Mouse (Mus musculus) liver, postnatal 0 days (tissue): Measurements from ENCODE around the gene Mif. TPM values are rescaled to one million over a fixed set of nuclear protein-coding genes. Genes with fewer than 3 reads are reported as not detected.

ENCODE experiments used
- ATAC-seq: fragments of 200-750 bp; cut with Nextera tagmentation; 2 replicates; pipeline ENCODE4 v1.8.0; 2017; ENCODE audit warnings: mild to moderate bottlenecking, moderate library complexity
- DNase-seq: peaks from one replicate; pipeline ENCODE4 v3.0.0-alpha.2; 2016
- H3K27ac ChIP-seq: fragments of 300-500 bp; sonication (generic); 2 replicates; pipeline ENCODE4 v1.5.1; 2014; ENCODE audit warnings: antibody characterized with exemption, moderate library complexity, mild to moderate bottlenecking, low read depth
- H3K27me3 ChIP-seq: fragments of 300-500 bp; sonication (generic); 2 replicates; pipeline ENCODE4 v1.6.1; 2014; ENCODE audit warnings: low read length, control low read depth, mixed read lengths; ENCODE audit not compliant: insufficient read depth
- H3K36me3 ChIP-seq: fragments of 300-500 bp; sonication (generic); replicated peaks from 2 replicates; pipeline ENCODE4 v1.6.1; 2014; ENCODE audit warnings: mild to moderate bottlenecking, control low read depth, low read length, moderate library complexity, mixed read lengths; ENCODE audit not compliant: insufficient read depth
- H3K4me1 ChIP-seq: fragments of 300-500 bp; sonication (generic); 2 replicates; pipeline ENCODE4 v1.6.1; 2014; ENCODE audit warnings: antibody characterized with exemption, mild to moderate bottlenecking, control low read depth; ENCODE audit not compliant: insufficient read depth
- H3K4me2 ChIP-seq: fragments of 300-500 bp; sonication (generic); 2 replicates; pipeline ENCODE4 v1.6.1; 2014; ENCODE audit warnings: low read depth, mild to moderate bottlenecking, low read length, moderate library complexity, mixed read lengths
- H3K4me3 ChIP-seq: fragments of 300-500 bp; sonication (generic); 2 replicates; pipeline ENCODE4 v1.5.1; 2014; ENCODE audit warnings: low read depth, low read length
- H3K9ac ChIP-seq: fragments of 300-500 bp; sonication (generic); replicated peaks from 2 replicates; pipeline ENCODE4 v1.6.1; 2014; ENCODE audit warnings: mild to moderate bottlenecking, moderate library complexity
- H3K9me3 ChIP-seq: fragments of 300-500 bp; sonication (generic); 2 replicates; pipeline ENCODE4 v1.6.1; 2016; ENCODE audit warnings: mild to moderate bottlenecking, control low read depth, low read length, mixed read lengths
- CTCF ChIP-seq: sonication (generic); IDR thresholded peaks from 2 replicates; pipeline ENCODE4 v1.5.1; 2016; ENCODE audit warnings: antibody characterized with exemption, low read depth
- EP300 ChIP-seq: IDR thresholded peaks from 2 replicates; pipeline ENCODE4 v1.6.1; 2016; ENCODE audit warnings: antibody characterized with exemption, low read depth, mild to moderate bottlenecking
- WGBS: fragments of 180-500 bp; shearing (Covaris S2); extraction: QIAGEN DNeasy Blood & Tissue Kit; methylation state at CpG from one replicate; pipeline ENCODE4 v1.1.7; 2014; ENCODE audit not compliant: insufficient replicate concordance; 5-methylcytosine and 5-hydroxymethylcytosine counted together
- polyA plus RNA-seq: library from polyadenylated mRNA; unstranded; fragments of >200 nt; fragmentation: Nextera tagmentation; extraction: Ambion mirVana; gene quantifications from 2 replicates; pipeline ENCODE4 v1.2.1, GENCODE M21; 2015

Mif gene
- polyA plus RNA-seq, 1 experiment from 2014 or later = 1,160 TPM

DNA sequence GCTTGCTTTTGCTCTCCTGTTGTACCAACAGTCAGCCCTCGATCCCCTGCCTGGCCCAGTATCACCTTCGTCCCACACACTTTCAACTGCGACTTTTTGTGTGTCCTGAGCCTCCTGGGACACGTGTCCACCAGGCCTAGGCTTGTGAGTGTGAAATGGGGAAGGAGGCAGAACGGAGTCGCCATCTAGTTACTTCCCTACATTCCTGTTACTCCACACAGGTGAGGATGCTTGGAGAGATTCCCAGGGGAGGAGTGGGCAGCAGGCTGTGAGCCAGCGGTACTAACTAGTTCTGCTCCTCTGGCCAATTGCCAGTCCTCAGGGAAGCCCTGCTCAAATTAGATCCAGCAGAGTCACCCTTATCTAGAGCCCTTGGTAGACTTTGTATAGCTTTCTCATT is 706 bp upstream of the Mif start:
- Histone ChIP-seq H3K4me3 (no peak overlapping the region), H3K4me2 (no peak overlapping the region; the same call in 1 of the 2 replicates), H3K27me3 (no peaks in the 10 kb centered on the region), H3K9ac (no peak overlapping the region), H3K36me3 (peaks cover 14% of the 10 kb centered on the region), H3K4me1 (peaks cover 30% of the 10 kb centered on the region), H3K9me3 (no peaks in the 10 kb centered on the region), H3K27ac (no peak overlapping the region)
- TF ChIP-seq EP300 (no peak), CTCF (no peak)
- DNase-seq = no peak
- WGBS = 41% methylated on average over 7 of the region's 7 CpGs
- no peak for ATAC-seq

DNA sequence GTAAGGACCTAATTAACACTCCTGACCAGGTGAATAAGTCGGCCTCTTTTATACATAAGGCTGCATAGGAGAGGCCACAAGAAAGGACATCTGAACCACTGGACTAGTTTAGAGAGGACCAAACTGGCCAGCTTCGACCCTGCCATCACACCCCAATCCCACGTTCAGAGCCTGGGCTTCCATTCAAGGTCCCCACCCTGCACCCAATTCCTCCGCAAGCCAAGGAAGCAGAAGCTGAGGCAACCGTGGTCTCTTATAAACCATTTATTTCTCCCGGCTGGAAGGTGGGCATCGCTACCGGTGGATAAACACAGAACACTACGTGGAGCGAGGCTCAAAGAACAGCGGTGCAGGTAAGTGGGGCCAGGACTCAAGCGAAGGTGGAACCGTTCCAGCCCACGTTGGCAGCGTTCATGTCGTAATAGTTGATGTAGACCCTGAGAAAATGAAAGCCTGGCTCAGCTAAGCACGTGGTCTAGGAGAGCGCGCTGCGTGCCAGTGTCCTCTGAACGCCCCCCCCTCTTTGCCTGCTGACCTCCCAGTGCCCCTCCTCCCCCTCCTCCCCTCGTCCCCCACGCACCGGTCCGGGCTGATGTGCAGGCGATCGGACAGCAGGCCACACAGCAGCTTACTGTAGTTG is 813 bp downstream of the Mif start:
- no peaks in the 10 kb centered on the region for H3K9me3 ChIP-seq
- peak overlapping the region; percentile 67 for H3K4me3 ChIP-seq
- peak; percentile 50 for ATAC-seq
- peak overlapping the region; percentile 84 for H3K4me2 ChIP-seq
- H3K27ac ChIP-seq = peak overlapping the region; percentile 95
- TF ChIP-seq EP300 = no peak
- TF ChIP-seq CTCF = no peak
- H3K36me3 ChIP-seq = peaks cover 14% of the 10 kb centered on the region
- peak overlapping the region; percentile 79 for H3K9ac ChIP-seq
- 4% methylated on average over 27 of the region's 27 CpGs for WGBS
- no peaks in the 10 kb centered on the region for H3K27me3 ChIP-seq
- DNase-seq = peak; percentile 59
- H3K4me1 ChIP-seq = peaks cover 30% of the 10 kb centered on the region

DNA sequence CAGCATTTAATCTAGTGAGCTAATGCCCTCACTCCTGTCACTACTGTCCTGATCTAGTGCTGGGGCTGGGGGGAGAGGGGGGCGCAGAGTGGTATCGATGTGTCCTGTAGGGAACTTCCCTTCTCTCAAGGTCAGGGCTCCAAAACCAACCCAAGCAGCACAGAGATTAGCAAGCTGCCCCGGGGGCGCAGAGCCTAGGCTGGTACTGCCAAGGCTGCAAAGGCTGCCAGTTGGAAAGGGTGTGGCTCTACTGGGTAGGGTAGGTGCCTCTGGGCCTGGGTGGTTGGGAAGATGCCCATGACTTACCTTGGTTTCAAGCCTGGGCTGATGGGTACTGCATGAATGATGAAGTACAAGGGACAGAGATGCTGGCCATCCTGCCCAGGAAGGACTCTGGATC is 2.4 kb downstream of the Mif start:
- Histone ChIP-seq H3K4me3 (no peak overlapping the region), H3K27me3 (no peaks in the 10 kb centered on the region), H3K27ac (no peak overlapping the region), H3K9me3 (no peaks in the 10 kb centered on the region), H3K36me3 (peaks cover 14% of the 10 kb centered on the region), H3K4me2 (no peak overlapping the region), H3K4me1 (peaks cover 30% of the 10 kb centered on the region), H3K9ac (no peak overlapping the region)
- WGBS = 80% methylated on average over 4 of the region's 4 CpGs
- DNase-seq (no peak), ATAC-seq (no peak)
- TF ChIP-seq CTCF (no peak), EP300 (no peak)

DNA sequence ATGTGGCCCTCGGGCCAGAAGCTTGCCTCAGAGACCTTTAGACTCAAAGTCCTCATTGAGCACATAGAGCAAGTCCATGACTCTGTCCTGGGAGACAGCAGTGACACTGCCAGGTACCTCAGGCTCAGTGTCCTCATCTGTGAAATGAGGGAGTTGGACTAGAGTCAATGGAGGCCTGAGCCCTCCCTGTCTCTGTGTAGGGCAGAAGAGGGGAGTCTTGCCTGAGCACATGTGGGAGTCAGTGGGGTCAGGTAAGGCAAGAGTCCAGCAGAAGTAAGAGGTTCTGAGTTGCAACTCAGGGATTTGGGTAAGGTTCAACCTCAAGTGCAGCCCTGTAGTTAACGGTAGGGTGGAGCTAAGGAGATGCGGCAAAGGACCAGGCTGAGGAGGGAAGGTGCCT is 3.1 kb downstream of the Mif start:
- TF ChIP-seq EP300 (no peak), CTCF (no peak)
- DNase-seq (no peak), ATAC-seq (no peak)

DNA sequence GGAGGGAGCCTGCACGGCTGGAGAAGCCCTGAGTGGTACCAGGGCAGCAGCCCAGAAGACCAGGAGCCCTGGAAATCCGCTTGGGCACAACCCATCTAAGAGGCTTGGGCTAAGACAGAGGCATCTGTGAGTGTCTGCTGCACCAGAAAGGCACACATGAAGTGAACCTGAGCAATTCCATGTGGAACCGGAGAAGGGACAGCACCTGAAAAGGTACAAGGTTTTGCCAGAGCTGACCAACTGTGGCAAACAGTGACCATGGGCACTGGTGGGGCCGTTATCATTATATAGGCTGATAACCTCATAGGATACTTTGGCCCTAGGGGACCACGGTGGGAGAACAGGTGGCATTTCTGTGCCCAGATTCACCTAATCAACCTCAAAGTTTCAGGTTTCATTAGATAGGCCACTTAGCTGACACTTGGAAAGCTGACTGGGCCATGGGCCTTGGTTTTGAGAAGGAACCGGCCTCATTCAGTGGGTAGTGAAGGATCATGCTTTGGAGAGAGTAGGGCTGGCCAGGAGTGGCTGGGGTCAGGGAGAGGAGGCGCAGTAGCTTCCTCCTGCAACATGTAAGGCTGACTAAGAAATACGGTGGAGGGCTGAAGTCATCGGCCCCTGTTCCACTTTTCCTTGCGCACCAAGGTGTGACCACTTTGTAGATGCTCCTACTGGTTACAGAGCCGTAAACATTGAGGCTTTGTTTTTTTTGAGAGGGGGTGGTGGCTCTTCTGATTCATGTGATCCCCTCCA is 3.7 kb downstream of the Mif start:
- no peak for DNase-seq
- Histone ChIP-seq H3K27ac (no peak overlapping the region), H3K9ac (no peak overlapping the region), H3K27me3 (no peaks in the 10 kb centered on the region), H3K9me3 (no peaks in the 10 kb centered on the region), H3K4me1 (peaks cover 29% of the 10 kb centered on the region), H3K4me3 (no peak overlapping the region), H3K36me3 (peaks cover 14% of the 10 kb centered on the region), H3K4me2 (no peak overlapping the region)
- ATAC-seq = no peak
- WGBS = 84% methylated on average over 11 of the region's 11 CpGs
- TF ChIP-seq CTCF = no peak
- TF ChIP-seq EP300 = no peak

More for the DNA sequence above, 3.1 kb downstream of the Mif start:
- no peak overlapping the region for H3K27ac ChIP-seq
- no peaks in the 10 kb centered on the region for H3K9me3 ChIP-seq
- H3K36me3 ChIP-seq = peaks cover 14% of the 10 kb centered on the region
- H3K4me3 ChIP-seq = no peak overlapping the region
- no peaks in the 10 kb centered on the region for H3K27me3 ChIP-seq
- H3K9ac ChIP-seq = no peak overlapping the region
- 67% methylated on average over 3 of the region's 3 CpGs for WGBS
- H3K4me2 ChIP-seq = no peak overlapping the region
- peaks cover 30% of the 10 kb centered on the region for H3K4me1 ChIP-seq

DNA sequence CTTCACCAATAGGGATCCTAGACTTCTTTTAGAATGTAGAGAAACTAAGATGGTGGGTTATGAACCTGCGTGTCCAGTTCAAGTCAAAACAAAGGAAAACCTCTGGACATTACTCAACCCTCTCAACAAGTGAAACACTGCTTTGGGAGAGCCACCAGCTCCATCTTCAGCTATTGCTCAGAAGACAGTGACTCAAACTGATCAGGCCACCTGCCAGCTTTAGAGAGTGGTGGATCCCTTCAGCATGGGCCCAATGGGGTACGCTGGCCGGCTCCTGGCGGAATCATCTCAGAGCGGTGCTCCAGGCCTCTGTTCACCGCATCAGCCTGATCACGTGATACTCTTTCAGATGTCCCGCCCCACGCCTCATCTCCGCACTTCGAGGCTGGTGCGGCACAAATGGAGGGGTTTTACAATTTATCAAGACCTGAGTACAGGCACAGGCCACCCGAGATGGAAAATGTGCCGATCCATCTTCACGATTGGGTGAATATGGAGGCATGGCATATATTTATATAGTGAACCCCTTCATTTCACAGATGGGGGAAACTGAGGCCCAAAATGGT is 4.5 kb downstream of the Mif start:
- H3K4me2 ChIP-seq = no peak overlapping the region
- H3K27ac ChIP-seq = no peak overlapping the region
- H3K9ac ChIP-seq = no peak overlapping the region
- peaks cover 21% of the 10 kb centered on the region for H3K4me1 ChIP-seq
- H3K36me3 ChIP-seq = peaks cover 14% of the 10 kb centered on the region
- DNase-seq (no peak), ATAC-seq (no peak)
- H3K27me3 ChIP-seq = no peaks in the 10 kb centered on the region
- TF ChIP-seq CTCF (no peak), EP300 (no peak)
- H3K9me3 ChIP-seq = no peaks in the 10 kb centered on the region
- WGBS = 86% methylated on average over 15 of the region's 15 CpGs
- H3K4me3 ChIP-seq = no peak overlapping the region
